Comparison of ENCODE assay signal across 29 mouse cellular contexts in genomic region chr13:73704694-73705325, GRCm38 (mm10). TPM values are rescaled to one million over a fixed set of nuclear protein-coding genes. Genes with fewer than 3 reads are reported as not detected.
DNase-seq lines count a peak whose midpoint lies in the region; ATAC-seq and TF ChIP-seq lines count a peak whose summit lies in the region.
"Had no signal": no experiment of that assay in that cellular context is flagged by ENCODE, and none has a peak within 500 bp of the region (broad histone marks: within the 10 kb centered on the region; RNA-seq: fewer than 3 reads in every experiment).

Gene Slc6a19, minus strand, starts transcription at chr13:73704865.

- peak; percentile 26 for DNase-seq in forebrain, embryonic 14.5 days (ENCODE audit: low spot score)
- no peak for DNase-seq in forebrain, postnatal 0 days
- DNase-seq in kidney, adult 2 months: no peak
- DNase-seq in kidney, postnatal 25 days: no peak
- DNase-seq in thymus, adult 2 months: no peak
- DNase-seq in thymus, postnatal 14 days: no peak
- DNase-seq in large intestine, adult 2 months (ENCODE audit: low read depth, low spot score): no peak
- DNase-seq in right cerebral cortex, postnatal 4 days: no peak
- DNase-seq: adrenal gland, postnatal 10 days; cerebellum, adult 8-10 months; cerebellum, postnatal 36 days; embryo, embryonic 11 days; gastrocnemius, postnatal 25 days; heart, adult 18-20 months; heart, postnatal 4 days; kidney, adult 8-10 months; kidney, postnatal 10 days; layer of hippocampus, postnatal 36 days; liver, embryonic 13.5 days; lung, embryonic 14.5 days had no signal

- no peak for TF ChIP-seq CTCF in forebrain, postnatal 0 days (IDR thresholded peaks at IDR 0.05; ENCODE audit: low read depth)
- no peak for TF ChIP-seq CTCF in kidney, adult 2 months (conservative IDR thresholded peaks at IDR 0.05; ENCODE audit: insufficient read depth, insufficient read length, low read depth, low read length)
- no peak for TF ChIP-seq CTCF in thymus, adult 2 months (IDR thresholded peaks at IDR 0.05; ENCODE audit: borderline replicate concordance, control insufficient read depth, extremely low read depth, insufficient read depth, low read length, poor library complexity)

- H3K4me3 ChIP-seq in forebrain, embryonic 14.5 days (ENCODE audit: low read depth, low read length): no peak within 1 kb of the TSS
- no peak within 1 kb of the TSS for H3K4me3 ChIP-seq in forebrain, postnatal 0 days (ENCODE audit: low read depth, low read length)
- H3K4me3 ChIP-seq in kidney, adult 2 months (ENCODE audit: insufficient read depth, low read depth, low read length): no peak within 1 kb of the TSS
- H3K4me3 ChIP-seq in thymus, adult 2 months (ENCODE audit: control insufficient read depth, insufficient read depth, low read length): no peak within 1 kb of the TSS
- H3K4me3 ChIP-seq: embryonic facial prominence, embryonic 13.5 days; erythroblast, embryonic 14.5 days; forebrain, embryonic 12.5 days; limb, embryonic 13.5 days; liver, embryonic 13.5 days; midbrain, embryonic 12.5 days; neural tube, embryonic 12.5 days had no signal

- no peaks in the 10 kb centered on the region for H3K36me3 ChIP-seq in forebrain, embryonic 14.5 days (ENCODE audit: control insufficient read depth, insufficient read depth, low read length)
- H3K36me3 ChIP-seq in forebrain, postnatal 0 days (ENCODE audit: insufficient read depth): no peaks in the 10 kb centered on the region
- H3K36me3 ChIP-seq in kidney, adult 2 months (ENCODE audit: control insufficient read depth, insufficient read depth, low read length): no peaks in the 10 kb centered on the region
- no peaks in the 10 kb centered on the region for H3K36me3 ChIP-seq in thymus, adult 2 months (ENCODE audit: control insufficient read depth, insufficient read depth, low read length)
- H3K36me3 ChIP-seq: embryonic facial prominence, embryonic 13.5 days; forebrain, embryonic 12.5 days; limb, embryonic 13.5 days; liver, embryonic 13.5 days; midbrain, embryonic 12.5 days; neural tube, embryonic 12.5 days had no signal

- no peaks in the 10 kb centered on the region for H3K9me3 ChIP-seq in forebrain, embryonic 14.5 days (replicated peaks; ENCODE audit: control insufficient read depth, low read length)
- H3K9me3 ChIP-seq in forebrain, postnatal 0 days (ENCODE audit: low read length): no peaks in the 10 kb centered on the region
- H3K9me3 ChIP-seq: embryonic facial prominence, embryonic 13.5 days; forebrain, embryonic 12.5 days; limb, embryonic 13.5 days; liver, embryonic 13.5 days; midbrain, embryonic 12.5 days; neural tube, embryonic 12.5 days had no signal

- 0 out of 2 replicates have a peak, but pooled peaks have one; percentile 54 for ATAC-seq in forebrain, embryonic 14.5 days
- no peak for ATAC-seq in forebrain, postnatal 0 days

- no peaks in the 10 kb centered on the region for H3K27me3 ChIP-seq in forebrain, embryonic 14.5 days (replicated peaks; ENCODE audit: control insufficient read depth, insufficient read depth, low read length)
- H3K27me3 ChIP-seq in forebrain, postnatal 0 days (ENCODE audit: insufficient read depth, low read length): no peaks in the 10 kb centered on the region
- H3K27me3 ChIP-seq in kidney, adult 2 months (replicated peaks; ENCODE audit: control insufficient read depth, insufficient read depth, low read length): no peaks in the 10 kb centered on the region
- no peaks in the 10 kb centered on the region for H3K27me3 ChIP-seq in thymus, adult 2 months (ENCODE audit: control insufficient read depth, insufficient read depth, low read length)
- H3K27me3 ChIP-seq: embryonic facial prominence, embryonic 13.5 days; forebrain, embryonic 12.5 days; limb, embryonic 13.5 days; liver, embryonic 13.5 days; midbrain, embryonic 12.5 days; neural tube, embryonic 12.5 days had no signal

- H3K4me2 ChIP-seq in forebrain, embryonic 14.5 days (ENCODE audit: low read length): no peak within 1 kb of the TSS
- H3K4me2 ChIP-seq in forebrain, postnatal 0 days (ENCODE audit: low read depth): no peak within 1 kb of the TSS
- H3K4me2 ChIP-seq: embryonic facial prominence, embryonic 13.5 days; forebrain, embryonic 12.5 days; limb, embryonic 13.5 days; liver, embryonic 13.5 days; lung, embryonic 14.5 days; midbrain, embryonic 12.5 days; neural tube, embryonic 12.5 days had no signal

- no peak for TF ChIP-seq POLR2A in kidney, adult 2 months (IDR thresholded peaks at IDR 0.05; ENCODE audit: low read depth, low read length)
- no peak for TF ChIP-seq POLR2A in thymus, adult 2 months (IDR thresholded peaks at IDR 0.05; ENCODE audit: control insufficient read depth, extremely low read depth, insufficient read depth, low read length, poor library complexity)

- H3K4me1 ChIP-seq in forebrain, embryonic 14.5 days (ENCODE audit: control insufficient read depth, insufficient read depth, low read length): no peaks in the 10 kb centered on the region
- no peaks in the 10 kb centered on the region for H3K4me1 ChIP-seq in forebrain, postnatal 0 days (ENCODE audit: insufficient read depth)
- H3K4me1 ChIP-seq in kidney, adult 2 months (ENCODE audit: control insufficient read depth, insufficient read depth, low read length): no peaks in the 10 kb centered on the region; the same call in 1 of the 2 replicates
- peaks cover 66% of the 10 kb centered on the region for H3K4me1 ChIP-seq in thymus, adult 2 months (replicated peaks; ENCODE audit: control insufficient read depth, insufficient read depth, low read length)
- H3K4me1 ChIP-seq: embryonic facial prominence, embryonic 13.5 days; forebrain, embryonic 12.5 days; limb, embryonic 13.5 days; liver, embryonic 13.5 days; midbrain, embryonic 12.5 days; neural tube, embryonic 12.5 days had no signal

- no peak within 1 kb of the TSS for H3K9ac ChIP-seq in forebrain, embryonic 14.5 days (ENCODE audit: low read length)
- H3K9ac ChIP-seq in forebrain, postnatal 0 days: no peak within 1 kb of the TSS
- H3K9ac ChIP-seq: embryonic facial prominence, embryonic 13.5 days; forebrain, embryonic 12.5 days; limb, embryonic 13.5 days; liver, embryonic 13.5 days; lung, embryonic 14.5 days; midbrain, embryonic 12.5 days; neural tube, embryonic 12.5 days had no signal

- WGBS in forebrain, embryonic 14.5 days: 68% methylated on average over 7 of the region's 7 CpGs
- WGBS in forebrain, postnatal 0 days: 54% methylated on average over 7 of the region's 7 CpGs
- 93% methylated on average over 7 of the region's 7 CpGs for WGBS in kidney, adult 2 months
- WGBS in thymus, adult 2 months: 90% methylated on average over 7 of the region's 7 CpGs
- 89% methylated on average over 7 of the region's 7 CpGs for WGBS in large intestine, adult 2 months

- no peak within 1 kb of the TSS for H3K27ac ChIP-seq in forebrain, embryonic 14.5 days (ENCODE audit: low read depth, low read length)
- no peak within 1 kb of the TSS for H3K27ac ChIP-seq in forebrain, postnatal 0 days (ENCODE audit: low read depth, low read length)
- no peak within 1 kb of the TSS for H3K27ac ChIP-seq in kidney, adult 2 months (ENCODE audit: insufficient read depth, low read depth, low read length)
- peak within 1 kb of the TSS; percentile 98 for H3K27ac ChIP-seq in thymus, adult 2 months (ENCODE audit: control insufficient read depth, insufficient read depth, low read length)
- H3K27ac ChIP-seq: embryonic facial prominence, embryonic 13.5 days; forebrain, embryonic 12.5 days; limb, embryonic 13.5 days; liver, embryonic 13.5 days; midbrain, embryonic 12.5 days; neural tube, embryonic 12.5 days had no signal

RNA-seq across cellular contexts. Expression of gene Slc6a19, which starts in this region (rescaled TPM):
- 0.28 and 0.41 TPM in 2 replicates for polyA plus RNA-seq in forebrain, embryonic 14.5 days (2014; fragmentation: Nextera tagmentation; extraction: Ambion mirVana)
- 0.15 and 0.43 TPM in 2 replicates for total RNA-seq in forebrain, postnatal 0 days (2014; rRNA removed)
- 0.13 and 0.22 TPM in 2 replicates for polyA plus RNA-seq in forebrain, postnatal 0 days (2015; fragmentation: Nextera tagmentation; extraction: Ambion mirVana)
- 884 and 1,011 TPM in 2 replicates for polyA plus RNA-seq in kidney, adult 2 months (2012; rRNA removed)
- 18.6 and 40.6 TPM in 2 replicates for polyA plus RNA-seq in thymus, adult 2 months (2012; rRNA removed)
- 278 and 763 TPM in 2 replicates for polyA plus RNA-seq in large intestine, adult 2 months (2012; rRNA removed)
- total RNA-seq: heart, postnatal 4 days; layer of hippocampus, postnatal 36 days; left cerebral cortex, postnatal 10 days had no signal
- polyA plus RNA-seq: embryonic facial prominence, embryonic 13.5 days; erythroblast, embryonic 14.5 days; heart, embryonic 14.5 days; stomach, embryonic 14.5 days had no signal

Comparison
In these comparisons a context has a peak if more than half of its experiments do, and no peak if none do; other contexts are left out.
1. Peak in DNase-seq and ATAC-seq in forebrain, embryonic 14.5 days; RNA of the gene not detected or under 1 TPM.